Mouse (Mus musculus): ENCODE results near the gene Map4k1. TPM values are rescaled to one million over a fixed set of nuclear protein-coding genes. Genes with fewer than 3 reads are reported as not detected.

Map4k1 gene
- polyA plus RNA-seq, 1 experiment from 2014 or later = 10.6 TPM

Small RNAs within 50 kb of the gene (microRNA-seq; reads per million reads assigned to microRNA genes)
- gene Gm44408 = not detected

Other genes starting within 250 kb of the Map4k1 start
- 113 TPM in 2 replicates for gene Mrps12, start 240.2 kb upstream of the Map4k1 start, polyA plus RNA-seq (2015; fragmentation: Nextera tagmentation; extraction: Ambion mirVana)
- gene Sars2, start 240.1 kb upstream of the Map4k1 start, polyA plus RNA-seq (2015; fragmentation: Nextera tagmentation; extraction: Ambion mirVana) = 19.5 TPM in 2 replicates
- 0.54 and 0.71 TPM in 2 replicates for gene Ccer2, start 225.9 kb upstream of the Map4k1 start, polyA plus RNA-seq (2015; fragmentation: Nextera tagmentation; extraction: Ambion mirVana)
- gene Sirt2, start 215.3 kb upstream of the Map4k1 start, polyA plus RNA-seq (2015; fragmentation: Nextera tagmentation; extraction: Ambion mirVana) = 112 and 125 TPM in 2 replicates
- 66.3 and 69.0 TPM in 2 replicates for gene Nfkbib, start 214.5 kb upstream of the Map4k1 start, polyA plus RNA-seq (2015; fragmentation: Nextera tagmentation; extraction: Ambion mirVana)
- 2.6 and 2.7 TPM in 2 replicates for gene Rinl, start 193.1 kb upstream of the Map4k1 start, polyA plus RNA-seq (2015; fragmentation: Nextera tagmentation; extraction: Ambion mirVana)
- gene Hnrnpl, start 173.5 kb upstream of the Map4k1 start, polyA plus RNA-seq (2015; fragmentation: Nextera tagmentation; extraction: Ambion mirVana) = 162 and 180 TPM in 2 replicates
- gene Ech1, start 156.8 kb upstream of the Map4k1 start, polyA plus RNA-seq (2015; fragmentation: Nextera tagmentation; extraction: Ambion mirVana) = 97.8 and 98.0 TPM in 2 replicates
- gene Lgals4, start 148.2 kb upstream of the Map4k1 start, polyA plus RNA-seq (2015; fragmentation: Nextera tagmentation; extraction: Ambion mirVana) = 5.7 and 7.2 TPM in 2 replicates
- 4.7 and 7.9 TPM in 2 replicates for gene Lgals7, start 118.2 kb upstream of the Map4k1 start, polyA plus RNA-seq (2015; fragmentation: Nextera tagmentation; extraction: Ambion mirVana)
- 0.51 and 0.58 TPM in 2 replicates for gene Capn12, start 100.6 kb upstream of the Map4k1 start, polyA plus RNA-seq (2015; fragmentation: Nextera tagmentation; extraction: Ambion mirVana)
- gene Actn4, start 19.7 kb upstream of the Map4k1 start, polyA plus RNA-seq (2015; fragmentation: Nextera tagmentation; extraction: Ambion mirVana) = 140 and 154 TPM in 2 replicates
- gene Eif3k, start 186 bp upstream of the Map4k1 start, polyA plus RNA-seq (2015; fragmentation: Nextera tagmentation; extraction: Ambion mirVana) = 283 and 294 TPM in 2 replicates
- gene Ryr1, start 143.1 kb downstream of the Map4k1 start, polyA plus RNA-seq (2015; fragmentation: Nextera tagmentation; extraction: Ambion mirVana) = 8.6 and 10.3 TPM in 2 replicates
- 0.87 and 0.91 TPM in 2 replicates for gene Rasgrp4, start 152.8 kb downstream of the Map4k1 start, polyA plus RNA-seq (2015; fragmentation: Nextera tagmentation; extraction: Ambion mirVana)
- 33.0 and 37.9 TPM in 2 replicates for gene Fam98c, start 174.2 kb downstream of the Map4k1 start, polyA plus RNA-seq (2015; fragmentation: Nextera tagmentation; extraction: Ambion mirVana)
- gene Ggn, start 188.2 kb downstream of the Map4k1 start, polyA plus RNA-seq (2015; fragmentation: Nextera tagmentation; extraction: Ambion mirVana) = 0.46 and 0.70 TPM in 2 replicates
- 9.5 and 11.9 TPM in 2 replicates for gene Spred3, start 188.4 kb downstream of the Map4k1 start, polyA plus RNA-seq (2015; fragmentation: Nextera tagmentation; extraction: Ambion mirVana)
- gene Psmd8, start 198.7 kb downstream of the Map4k1 start, polyA plus RNA-seq (2015; fragmentation: Nextera tagmentation; extraction: Ambion mirVana) = 272 and 274 TPM in 2 replicates
- 2.9 and 3.2 TPM in 2 replicates for gene Catsperg1, start 232.0 kb downstream of the Map4k1 start, polyA plus RNA-seq (2015; fragmentation: Nextera tagmentation; extraction: Ambion mirVana)